Mouse (Mus musculus) megakaryocyte, embryonic 14.5 days (primary cell): ENCODE measurements around the gene Dazap2.

Experiments used
- FLI1 ChIP-seq: IDR thresholded peaks from 2 replicates; pipeline ENCODE4 v1.6.1; 2012; ENCODE audit warnings: low read length, inconsistent platforms, mixed read lengths
- GATA1 ChIP-seq: IDR thresholded peaks from 3 replicates; pipeline ENCODE4 v1.6.1; 2012; ENCODE audit warnings: mixed read lengths, low read length, inconsistent platforms, borderline replicate concordance

DNA sequence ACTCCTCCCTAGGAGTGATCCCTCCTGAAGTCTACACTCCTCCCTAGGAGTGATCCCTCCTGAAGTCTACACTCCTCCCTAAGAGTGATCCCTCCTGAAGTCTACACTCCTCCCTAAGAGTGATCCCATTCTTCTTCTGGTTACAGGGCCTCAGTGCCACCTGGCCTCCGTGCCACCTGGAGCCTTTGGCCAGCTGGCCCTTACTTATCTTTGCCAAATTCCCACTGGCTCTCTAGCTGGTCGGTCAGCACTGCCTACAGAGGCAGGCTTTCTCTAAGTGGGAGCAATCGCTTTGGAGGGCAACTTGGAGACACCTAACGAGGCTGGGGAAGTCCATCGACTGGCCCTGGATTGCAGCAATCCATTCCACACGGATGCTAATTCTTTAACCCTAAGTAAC, 31.0 kb downstream of the Dazap2 start:
- TF ChIP-seq GATA1: no peak
- TF ChIP-seq FLI1: no peak
